Mouse (Mus musculus) adrenal gland, adult 18-20 months (tissue): ENCODE results near the gene Olfr675. TPM values are rescaled to one million over a fixed set of nuclear protein-coding genes. Genes with fewer than 3 reads are reported as not detected.
"Not testable (repeated sequence)": the region's sequence is repeated elsewhere in the genome, so short reads cannot be mapped to it uniquely, and the experiment has no call there.

Experiments used
- DNase-seq, 2 experiments: peaks; one replicate each; pipeline ENCODE4 v3.0.0; 2021 to 2022; ENCODE audit warnings: low spot score in 2 of 2
- long read RNA-seq, 2 experiments: library from polyadenylated mRNA; stranded (forward); transcript quantifications; one replicate each; pipeline ENCODE4 v2.0.0; 2021
- total RNA-seq, 2 experiments: library from RNA; stranded (reverse); gene quantifications; 1 replicate in 1 of 2; 2 replicates in 1 of 2; pipeline ENCODE4 v1.2.3; 2021

Gene Olfr675
- not detected for total RNA-seq
- long read RNA-seq, experiment 1: 0 reads
- long read RNA-seq, experiment 2: 0 reads

DNA sequence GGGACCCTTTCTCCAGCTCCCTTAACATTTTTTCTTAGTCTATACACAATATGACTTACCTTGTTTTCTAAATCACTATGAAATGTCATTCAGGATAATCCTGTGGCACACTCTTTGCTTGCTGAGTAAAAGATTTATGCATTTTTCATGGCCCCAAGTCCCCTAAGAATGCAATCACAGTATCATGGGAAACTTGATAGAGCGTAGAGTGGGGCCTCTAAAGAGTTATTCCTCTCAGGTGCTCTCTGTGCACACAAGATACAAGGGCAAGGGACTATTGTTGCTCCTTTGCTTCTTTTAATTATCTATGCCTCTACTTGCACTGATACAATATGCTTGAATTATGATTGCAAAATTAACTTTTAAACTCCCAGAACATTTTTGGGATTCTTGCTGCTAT is at the start of gene Olfr675:
Gene Olfr675, minus strand, starts transcription at position 101 of the 400 bp plus-strand sequence.
- no peak for DNase-seq

GRCm38 (mm10) chr7:105064175-105064574 is 35.9 kb upstream of the Olfr675 start, which contains the start of gene Olfr678:
Olfr678 (plus strand) TSS chr7:105064475.
- no peak for DNase-seq

DNA sequence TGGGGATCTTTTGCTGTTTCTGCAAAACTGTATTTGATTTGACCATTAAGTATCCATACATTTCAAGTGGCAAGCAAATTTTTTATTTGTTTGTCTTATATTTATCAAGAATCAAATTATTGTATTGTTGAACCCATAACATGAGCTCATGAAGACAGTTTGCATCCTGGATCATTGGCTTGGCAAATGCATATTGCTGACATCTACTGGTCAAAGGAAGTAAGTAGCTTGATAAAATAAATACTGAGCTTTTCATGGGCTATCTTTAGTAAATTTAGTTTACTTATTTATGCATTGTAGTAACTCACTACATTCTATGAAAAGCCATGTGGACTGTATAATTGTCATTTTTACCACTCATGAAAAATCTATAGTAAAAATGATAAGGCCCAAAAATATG is 30.7 kb upstream of the Olfr675 start:
- DNase-seq: no peak

DNA sequence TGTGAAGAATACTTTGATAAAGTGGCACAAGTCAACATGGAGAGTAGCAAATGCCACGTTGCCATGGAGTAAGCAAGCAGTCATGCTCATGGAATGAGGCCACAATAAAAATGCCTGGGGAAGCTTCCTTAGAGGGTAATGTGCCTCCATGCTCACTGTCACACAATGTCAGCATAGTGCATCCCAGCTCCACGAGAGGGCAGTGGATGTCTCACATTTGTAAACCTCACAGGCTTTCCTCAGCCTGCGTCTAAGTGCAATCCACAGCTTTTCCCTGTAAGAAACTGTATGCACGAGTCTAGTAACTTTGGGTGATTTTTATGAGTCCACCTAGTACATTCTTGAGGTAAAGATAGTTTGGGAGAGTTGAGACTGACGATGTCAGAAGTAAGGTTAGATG is 5.6 kb upstream of the Olfr675 start:
- DNase-seq: not testable (repeated sequence)

- no peak for DNase-seq
Observed at GRCm38 (mm10) chr7:105032398-105032797, 4.1 kb upstream of the Olfr675 start, which contains the start of gene Olfr676. Olfr676 (plus strand) TSS chr7:105032698.

- DNase-seq: no peak
Observed at GRCm38 (mm10) chr7:105022530-105022929, 5.7 kb downstream of the Olfr675 start.

GRCm38 (mm10) chr7:105001929-105002328 is 26.3 kb downstream of the Olfr675 start, which contains the start of gene Olfr672:
Olfr672 (minus strand) TSS chr7:105002029.
- DNase-seq: no peak

DNA sequence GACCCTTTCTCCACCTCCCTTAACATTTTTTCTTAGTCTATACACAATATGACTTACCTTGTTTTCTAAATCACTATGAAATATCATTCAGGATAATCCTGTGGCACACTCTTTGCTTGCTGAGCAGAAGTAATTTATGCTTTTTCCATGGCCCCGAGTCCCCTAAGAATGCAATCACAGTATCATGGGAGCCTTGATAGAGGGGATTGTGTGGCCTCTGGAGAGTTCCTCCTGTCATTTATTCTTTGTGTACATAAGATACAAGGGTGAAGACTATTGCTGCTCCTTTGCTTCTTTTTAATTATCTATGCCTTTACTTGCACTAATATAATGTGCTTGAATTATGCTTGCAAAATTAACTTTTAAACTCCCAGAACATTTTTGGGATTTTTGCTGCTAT is 49.2 kb downstream of the Olfr675 start, which contains the start of gene Olfr671:
Gene Olfr671, minus strand, starts transcription at position 101 of the 400 bp plus-strand sequence.
- no peak for DNase-seq

GRCm38 (mm10) chr7:104972507-104972906 is 55.8 kb downstream of the Olfr675 start:
- DNase-seq: not testable (repeated sequence)

Other genes starting within 250 kb of the Olfr675 start
- gene Usp17lb, start 185.9 kb downstream of the Olfr675 start, total RNA-seq: not detected
- gene Usp17la, start 171.5 kb downstream of the Olfr675 start, total RNA-seq: not detected
- gene Olfr665, start 150.4 kb downstream of the Olfr675 start, total RNA-seq: not detected
- not detected for gene Olfr666, start 132.5 kb downstream of the Olfr675 start, total RNA-seq
- gene Olfr667, start 107.0 kb downstream of the Olfr675 start, total RNA-seq: not detected
- not detected for gene Olfr668, start 100.4 kb downstream of the Olfr675 start, total RNA-seq
- gene Olfr669, start 94.2 kb downstream of the Olfr675 start, total RNA-seq: not detected
- not detected for gene Olfr670, start 65.8 kb downstream of the Olfr675 start, total RNA-seq
- gene Olfr671, start 49.3 kb downstream of the Olfr675 start, total RNA-seq: not detected
- not detected for gene Olfr672, start 26.4 kb downstream of the Olfr675 start, total RNA-seq
- gene Olfr676, start 4.2 kb upstream of the Olfr675 start, total RNA-seq: not detected
- gene Olfr677, start 22.9 kb upstream of the Olfr675 start, total RNA-seq: not detected
- gene Olfr678, start 36.0 kb upstream of the Olfr675 start, total RNA-seq: not detected
- gene Olfr679, start 52.7 kb upstream of the Olfr675 start, total RNA-seq: not detected
- not detected for gene Olfr680-ps1, start 64.4 kb upstream of the Olfr675 start, total RNA-seq
- not detected for gene Olfr681, start 88.4 kb upstream of the Olfr675 start, total RNA-seq
- not detected for gene Olfr683, start 118.6 kb upstream of the Olfr675 start, total RNA-seq
- not detected for gene Olfr684, start 135.2 kb upstream of the Olfr675 start, total RNA-seq
- not detected for gene Olfr685, start 157.6 kb upstream of the Olfr675 start, total RNA-seq
- gene Olfr686, start 179.0 kb upstream of the Olfr675 start, total RNA-seq: not detected